Comparison of ENCODE assay signal across 12 mouse cellular contexts in the genomic region with DNA sequence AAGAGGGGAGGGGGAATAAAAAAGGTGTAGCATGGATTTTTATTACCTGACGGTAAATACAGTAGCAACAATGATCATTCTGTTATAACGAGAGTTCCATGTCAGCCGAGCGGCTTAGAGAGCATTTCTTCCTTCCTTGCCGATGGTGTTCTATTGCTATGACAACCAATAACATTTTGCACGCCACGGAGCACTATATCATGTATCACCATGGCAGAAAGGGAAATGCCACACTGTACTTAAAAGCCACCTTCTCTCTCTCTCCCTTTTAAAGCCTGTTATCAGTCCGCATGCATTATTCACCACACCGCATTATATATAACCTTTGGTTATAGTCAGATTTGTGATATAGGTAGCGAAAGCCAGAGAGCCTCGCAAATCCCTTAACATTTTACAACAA.
DNase-seq lines count a peak whose midpoint lies in the region; ATAC-seq and TF ChIP-seq lines count a peak whose summit lies in the region.
"Had no signal": no experiment of that assay in that cellular context is flagged by ENCODE, and none has a peak within 500 bp of the region (broad histone marks: within the 10 kb centered on the region; RNA-seq: fewer than 3 reads in every experiment).

No protein-coding gene starts in this region.

- H3K27me3 ChIP-seq in hindbrain, embryonic 13.5 days, result no peaks in the 10 kb centered on the region
- H3K27me3 ChIP-seq in hindbrain, embryonic 11.5 days (ENCODE audit: control insufficient read depth, insufficient read depth, low read length), result no peaks in the 10 kb centered on the region
- no peaks in the 10 kb centered on the region for H3K27me3 ChIP-seq in midbrain, embryonic 16.5 days (ENCODE audit: control insufficient read depth, insufficient read depth, low read depth, low read length)
- H3K27me3 ChIP-seq: CH12.LX; limb, embryonic 13.5 days had no signal

- ATAC-seq in hindbrain, embryonic 13.5 days (ENCODE audit: low FRiP score), result peak; percentile 60
- ATAC-seq in hindbrain, embryonic 11.5 days (ENCODE audit: low FRiP score), result no peak
- peak; percentile 85 to 93 for ATAC-seq in hematopoietic stem cell, adult 5-6 weeks (replicated peaks in 1 of 2; ENCODE audit: insufficient read depth in 1 of 2, low FRiP score in 2 of 2, low TSS enrichment in 1 of 2, low read depth in 1 of 2, poor library complexity in 2 of 2, severe bottlenecking in 2 of 2)
- peak; percentile 84 for ATAC-seq in midbrain, embryonic 16.5 days
- ATAC-seq: inflammation-experienced regulatory T-cells, adult 6 months had no signal

- H3K4me1 ChIP-seq in hindbrain, embryonic 13.5 days (replicated peaks), result peaks cover 58% of the 10 kb centered on the region
- H3K4me1 ChIP-seq in hindbrain, embryonic 11.5 days (replicated peaks; ENCODE audit: control insufficient read depth, insufficient read depth, low read length), result peaks cover 3% of the 10 kb centered on the region
- H3K4me1 ChIP-seq in midbrain, embryonic 16.5 days (ENCODE audit: control insufficient read depth, insufficient read depth, low read length), result peaks cover 41% of the 10 kb centered on the region

- 56% methylated on average over 11 of the region's 11 CpGs for WGBS in hindbrain, embryonic 13.5 days
- 85% methylated on average over 11 of the region's 11 CpGs for WGBS in hindbrain, embryonic 11.5 days
- 35% methylated on average over 11 of the region's 11 CpGs for WGBS in midbrain, embryonic 16.5 days

- TF ChIP-seq CTCF in brain, embryonic 14.5 days (IDR thresholded peaks at IDR 0.05; ENCODE audit: borderline replicate concordance, extremely low read depth, insufficient read depth, insufficient read length), result no peak

- no peak overlapping the region for H3K9ac ChIP-seq in hindbrain, embryonic 13.5 days
- H3K9ac ChIP-seq in hindbrain, embryonic 11.5 days (ENCODE audit: low read depth, low read length), result no peak overlapping the region
- no peak overlapping the region for H3K9ac ChIP-seq in midbrain, embryonic 16.5 days (ENCODE audit: low read depth, low read length)
- H3K9ac ChIP-seq: limb, embryonic 13.5 days had no signal

- no peak overlapping the region for H3K4me3 ChIP-seq in hindbrain, embryonic 13.5 days
- no peak overlapping the region for H3K4me3 ChIP-seq in hindbrain, embryonic 11.5 days (ENCODE audit: low read depth, low read length)
- H3K4me3 ChIP-seq in midbrain, embryonic 16.5 days (ENCODE audit: low read depth, low read length), result no peak overlapping the region
- H3K4me3 ChIP-seq: heart, adult 2 months; limb, embryonic 13.5 days had no signal

- H3K36me3 ChIP-seq in hindbrain, embryonic 13.5 days, result no peaks in the 10 kb centered on the region
- no peaks in the 10 kb centered on the region for H3K36me3 ChIP-seq in hindbrain, embryonic 11.5 days (ENCODE audit: control insufficient read depth, insufficient read depth, low read length)
- H3K36me3 ChIP-seq in midbrain, embryonic 16.5 days (ENCODE audit: control insufficient read depth, insufficient read depth, low read length), result no peaks in the 10 kb centered on the region

- H3K9me3 ChIP-seq in hindbrain, embryonic 13.5 days, result no peaks in the 10 kb centered on the region
- no peaks in the 10 kb centered on the region for H3K9me3 ChIP-seq in hindbrain, embryonic 11.5 days (ENCODE audit: control insufficient read depth, low read length)
- no peaks in the 10 kb centered on the region for H3K9me3 ChIP-seq in midbrain, embryonic 16.5 days (replicated peaks; ENCODE audit: control insufficient read depth, low read length, poor library complexity, severe bottlenecking)
- H3K9me3 ChIP-seq: limb, embryonic 13.5 days had no signal

- H3K27ac ChIP-seq in hindbrain, embryonic 13.5 days, result peak overlapping the region; percentile 75
- H3K27ac ChIP-seq in hindbrain, embryonic 11.5 days (ENCODE audit: low read depth, low read length), result no peak overlapping the region
- peak overlapping the region; percentile 68 for H3K27ac ChIP-seq in midbrain, embryonic 16.5 days (ENCODE audit: low read length)
- H3K27ac ChIP-seq: heart, adult 2 months; limb, embryonic 13.5 days had no signal

- no peak for DNase-seq in hindbrain, embryonic 11.5 days (ENCODE audit: low spot score)
- peak; percentile 73 for DNase-seq in brain, embryonic 14.5 days (ENCODE audit: low read depth)
- no peak for DNase-seq in spleen, postnatal 4 days (ENCODE audit: low spot score in 2 of 2)
- DNase-seq in left cerebral cortex, adult 8-10 months (ENCODE audit: low spot score in 2 of 2), result no peak
- DNase-seq: heart, adult 2 months; spleen, adult 18-20 months had no signal

- no peak for TF ChIP-seq POLR2A in brain, embryonic 14.5 days (IDR thresholded peaks at IDR 0.05; ENCODE audit: borderline replicate concordance, extremely low read depth, insufficient read depth, insufficient read length, poor library complexity, severe bottlenecking)

- H3K4me2 ChIP-seq in hindbrain, embryonic 13.5 days, result peak overlapping the region; percentile 25; the same call in 1 of the 2 replicates
- no peak overlapping the region for H3K4me2 ChIP-seq in hindbrain, embryonic 11.5 days (replicated peaks; ENCODE audit: low read depth, low read length)
- peak overlapping the region; percentile 28; the same call in 1 of the 2 replicates for H3K4me2 ChIP-seq in midbrain, embryonic 16.5 days (ENCODE audit: low read length)
- H3K4me2 ChIP-seq: limb, embryonic 13.5 days had no signal
